Mouse (Mus musculus): Measurements from ENCODE around the gene Scrn3.

Gene Scrn3

GRCm38 (mm10) chr2:73274119-73274920 lies 38.1 kb upstream of the Scrn3 start:
- no peak for DNase-seq (ENCODE audit: extremely low read depth, low read depth, low spot score)

- DNase-seq (ENCODE audit: extremely low read depth, low read depth, low spot score): no peak
Measured at GRCm38 (mm10) chr2:73275261-73276040, 37.0 kb upstream of the Scrn3 start.

- DNase-seq (ENCODE audit: extremely low read depth, low read depth, low spot score): no peak
Measured at GRCm38 (mm10) chr2:73276141-73276571, 36.2 kb upstream of the Scrn3 start.

- DNase-seq (ENCODE audit: extremely low read depth, low read depth, low spot score): no peak
Measured at GRCm38 (mm10) chr2:73277021-73277708, 35.2 kb upstream of the Scrn3 start.

- DNase-seq (ENCODE audit: extremely low read depth, low read depth, low spot score): no peak
Measured at GRCm38 (mm10) chr2:73277709-73278075, 34.7 kb upstream of the Scrn3 start.

DNA sequence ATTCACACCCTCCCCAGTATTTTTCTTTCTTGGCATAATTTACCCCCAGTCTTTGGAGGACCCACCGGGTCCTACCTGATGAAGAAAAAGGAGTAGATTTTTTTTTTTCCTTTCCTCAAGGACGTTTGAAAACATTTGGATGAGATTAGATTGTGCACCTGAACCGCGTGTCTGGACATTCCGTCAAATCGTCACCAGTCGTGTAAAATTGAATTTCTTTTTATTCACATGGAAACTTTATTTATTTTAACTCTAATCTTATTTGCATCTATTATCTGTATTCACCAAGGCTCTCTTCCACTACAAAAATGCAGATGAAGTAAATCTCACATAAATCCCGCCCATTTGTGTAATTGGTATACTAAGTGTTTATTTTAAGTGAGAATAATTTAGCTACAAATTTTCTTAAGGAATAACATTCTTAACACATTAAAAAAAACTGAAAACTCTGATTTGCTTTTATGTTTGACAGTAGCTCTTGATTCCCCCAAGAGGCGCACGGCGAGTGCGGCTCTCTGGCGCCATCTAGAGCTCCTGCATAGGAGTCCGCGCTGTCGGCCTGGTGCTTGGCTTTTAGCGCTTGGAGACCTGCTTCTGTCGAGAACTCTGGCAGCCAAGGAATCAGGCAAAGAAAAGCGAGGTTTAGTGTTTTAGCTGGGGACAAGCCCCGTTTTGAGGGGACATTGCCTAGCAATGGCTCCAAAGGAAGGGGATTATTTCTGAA lies 34.1 kb upstream of the Scrn3 start:
- DNase-seq (ENCODE audit: extremely low read depth, low read depth, low spot score): peak; percentile 7

DNA sequence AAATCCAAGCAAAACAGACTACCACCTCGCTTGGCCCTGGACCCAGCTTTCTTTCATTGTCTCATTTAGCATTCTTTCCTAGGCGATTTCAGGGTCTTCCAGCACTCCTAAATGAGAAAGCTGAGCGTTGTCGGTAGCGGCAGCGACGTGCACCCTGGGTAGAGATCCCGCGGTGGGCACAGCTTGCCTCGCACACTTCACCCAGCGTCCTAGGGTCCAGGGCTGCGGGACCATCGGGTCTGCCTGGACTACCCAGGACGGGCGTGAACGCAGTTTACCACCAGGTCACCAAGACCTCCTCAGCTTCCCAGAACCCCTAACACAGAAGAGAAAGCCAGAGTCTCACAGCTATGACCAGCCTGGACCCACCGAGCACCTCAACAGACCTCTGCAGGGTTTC lies 33.5 kb upstream of the Scrn3 start:
- no peak for DNase-seq (ENCODE audit: extremely low read depth, low read depth, low spot score)

DNA sequence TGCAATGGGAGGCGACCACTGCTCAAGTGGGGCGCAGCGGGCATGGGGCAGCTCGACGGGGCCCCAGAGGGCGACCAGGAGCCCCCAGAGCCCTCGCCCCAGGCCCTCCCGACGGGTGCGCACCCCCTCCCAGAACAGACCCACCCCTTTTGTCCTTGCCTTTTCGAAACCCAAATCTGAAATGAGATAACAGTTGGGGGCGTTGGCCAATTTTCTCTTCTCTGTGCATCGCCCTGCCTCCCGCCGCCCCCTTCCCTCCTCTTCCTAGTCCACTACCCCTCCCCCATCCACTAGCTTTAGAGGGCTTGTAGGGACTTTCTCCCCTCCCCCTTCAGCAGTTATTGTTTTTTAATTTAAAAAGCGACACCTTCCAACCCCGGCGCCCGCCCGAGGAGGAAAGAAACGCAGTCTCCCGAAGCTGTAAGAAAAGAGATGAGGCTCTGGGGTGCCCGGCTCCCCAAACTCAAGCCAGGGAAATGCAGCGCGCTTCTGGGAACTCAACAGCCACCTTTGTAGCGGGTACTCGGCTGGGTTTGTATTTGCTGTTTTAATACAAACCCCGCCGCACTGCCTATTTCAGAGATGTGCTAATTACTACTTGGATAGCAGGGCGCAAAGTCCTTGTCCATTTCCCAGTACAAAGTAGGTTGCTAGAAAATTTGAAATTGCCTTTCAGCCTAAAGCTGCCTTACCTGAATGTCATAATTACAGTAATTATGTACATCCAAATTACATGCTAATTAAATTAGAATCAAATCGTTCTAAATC lies 32.9 kb upstream of the Scrn3 start:
- DNase-seq (ENCODE audit: extremely low read depth, low read depth, low spot score): no peak

- DNase-seq (ENCODE audit: extremely low read depth, low read depth, low spot score): no peak
Measured at GRCm38 (mm10) chr2:73280356-73281047, 31.9 kb upstream of the Scrn3 start.

- no peak for DNase-seq (ENCODE audit: extremely low read depth, low read depth, low spot score)
Measured at GRCm38 (mm10) chr2:73281048-73281661, 31.2 kb upstream of the Scrn3 start.

DNA sequence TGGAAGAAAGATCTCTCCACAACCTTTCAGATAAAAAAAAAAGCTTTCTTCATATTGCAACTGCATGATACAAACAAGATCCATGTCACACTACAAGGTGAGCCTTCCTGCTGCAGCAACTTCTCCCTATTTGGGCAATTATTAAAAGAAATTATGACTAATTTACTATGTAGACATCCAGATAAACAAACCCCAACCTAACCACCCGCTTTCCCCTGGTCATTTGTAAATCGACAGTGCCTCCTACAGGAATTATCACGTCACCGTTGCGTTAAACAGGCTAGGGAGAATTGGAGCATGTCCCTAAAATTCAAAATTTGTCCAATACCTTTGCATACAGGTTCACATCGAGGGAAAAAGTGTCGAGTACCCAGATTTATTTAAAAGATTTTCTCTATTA lies 30.7 kb upstream of the Scrn3 start:
- no peak for DNase-seq (ENCODE audit: extremely low read depth, low read depth, low spot score)

DNA sequence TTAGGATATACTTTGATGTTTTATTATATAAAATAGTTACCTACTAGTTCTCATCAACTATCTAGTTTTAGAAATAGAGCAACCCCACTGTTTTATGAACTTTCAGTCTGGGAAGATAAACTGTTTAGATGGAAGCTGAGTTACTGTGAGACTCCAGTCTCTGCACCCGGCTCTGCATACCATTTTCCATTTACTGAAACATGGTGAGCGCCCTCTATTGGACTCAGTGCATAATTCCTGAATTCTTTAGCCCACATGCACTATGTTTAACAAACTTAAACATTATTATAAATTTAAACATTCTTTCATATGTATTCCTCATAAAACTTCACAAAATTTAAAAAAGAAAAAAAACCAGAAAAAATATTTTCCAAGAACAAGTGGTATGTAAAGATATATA lies 26.8 kb upstream of the Scrn3 start:
- no peak for DNase-seq (ENCODE audit: extremely low read depth, low read depth, low spot score)

- DNase-seq (ENCODE audit: extremely low read depth, low read depth, low spot score): no peak
Measured at GRCm38 (mm10) chr2:73291130-73291529, 21.3 kb upstream of the Scrn3 start.

DNA sequence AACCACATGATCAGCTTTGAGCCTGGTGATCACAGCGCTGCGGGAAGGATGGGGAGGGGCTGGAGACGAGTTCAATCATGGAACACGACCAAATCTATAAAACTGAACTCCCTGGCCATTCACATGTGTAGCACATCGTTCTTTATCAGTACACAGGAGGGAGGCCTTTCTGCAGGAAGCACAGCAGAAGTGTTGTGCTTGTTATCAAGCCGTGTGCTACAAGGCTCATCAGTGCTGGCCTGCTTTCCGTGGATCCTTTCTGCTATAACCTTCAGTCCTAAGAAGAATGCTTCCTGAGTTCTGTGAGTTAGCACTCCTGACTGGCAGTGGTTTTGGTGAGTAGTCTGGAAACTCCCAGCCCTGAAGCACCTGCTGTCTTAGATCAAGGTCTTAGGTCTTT lies 17.4 kb upstream of the Scrn3 start:
- no peak for DNase-seq (ENCODE audit: extremely low read depth, low read depth, low spot score)

DNA sequence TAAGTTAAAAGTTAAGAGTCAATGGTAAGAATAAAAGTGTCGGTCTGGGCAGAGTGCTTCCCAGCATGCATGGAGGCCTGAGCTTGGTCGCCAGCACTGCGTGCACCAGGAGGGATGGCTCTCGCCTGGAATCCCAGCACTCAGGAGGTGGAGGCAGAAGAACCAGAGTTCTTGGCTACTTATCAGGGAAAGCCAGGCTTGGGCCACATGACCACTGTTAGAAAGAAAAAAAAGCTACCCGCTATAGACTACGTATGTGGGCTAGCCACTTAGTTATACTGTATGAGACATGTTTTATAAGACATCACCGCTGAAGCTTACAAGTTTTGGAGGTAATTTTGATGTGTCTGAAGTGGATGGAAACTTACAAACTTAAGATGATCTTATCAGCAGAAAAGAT lies 14.2 kb upstream of the Scrn3 start:
- no peak for DNase-seq (ENCODE audit: extremely low read depth, low read depth, low spot score)

DNA sequence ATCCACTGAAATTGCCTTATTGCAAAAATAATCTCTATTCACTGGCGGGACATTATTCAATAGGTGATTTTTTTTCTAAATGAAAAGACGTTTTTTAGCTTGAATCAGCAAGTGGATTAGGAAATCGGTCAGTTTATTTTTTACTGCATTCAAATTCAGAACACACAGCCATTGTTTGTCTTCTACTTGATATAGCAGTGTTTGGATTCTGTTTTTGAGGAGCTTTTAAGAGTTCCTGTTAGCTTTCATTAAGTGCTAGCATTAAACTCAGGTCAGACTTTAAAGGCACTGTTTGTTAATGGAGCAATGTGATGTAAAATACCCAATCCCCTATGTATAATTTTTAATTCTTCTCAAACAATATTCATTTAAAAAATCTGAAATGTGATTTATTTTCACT lies 13.6 kb upstream of the Scrn3 start:
- DNase-seq (ENCODE audit: extremely low read depth, low read depth, low spot score): no peak

GRCm38 (mm10) chr2:73301979-73302378 lies 10.4 kb upstream of the Scrn3 start:
- no peak for DNase-seq (ENCODE audit: extremely low read depth, low read depth, low spot score)

DNA sequence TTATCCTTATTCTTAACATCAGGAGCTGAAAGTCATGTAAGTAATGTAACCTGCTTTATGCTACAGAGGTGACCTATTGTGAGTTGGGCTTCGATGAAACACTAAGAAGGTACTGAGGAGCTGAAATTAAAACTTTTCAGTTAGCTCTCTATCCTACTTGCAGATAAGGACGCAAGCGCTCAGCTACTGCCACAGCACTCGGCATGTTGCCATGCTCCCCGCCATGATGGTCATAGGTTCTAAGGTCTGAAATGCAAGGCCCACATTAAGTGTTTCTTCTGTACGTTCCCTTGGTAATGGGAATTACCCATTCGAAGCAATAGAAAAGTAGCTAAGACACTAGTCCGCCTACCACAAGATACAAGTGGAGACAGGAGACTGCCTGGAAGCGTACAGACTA lies 9.7 kb upstream of the Scrn3 start:
- DNase-seq (ENCODE audit: extremely low read depth, low read depth, low spot score): no peak

DNA sequence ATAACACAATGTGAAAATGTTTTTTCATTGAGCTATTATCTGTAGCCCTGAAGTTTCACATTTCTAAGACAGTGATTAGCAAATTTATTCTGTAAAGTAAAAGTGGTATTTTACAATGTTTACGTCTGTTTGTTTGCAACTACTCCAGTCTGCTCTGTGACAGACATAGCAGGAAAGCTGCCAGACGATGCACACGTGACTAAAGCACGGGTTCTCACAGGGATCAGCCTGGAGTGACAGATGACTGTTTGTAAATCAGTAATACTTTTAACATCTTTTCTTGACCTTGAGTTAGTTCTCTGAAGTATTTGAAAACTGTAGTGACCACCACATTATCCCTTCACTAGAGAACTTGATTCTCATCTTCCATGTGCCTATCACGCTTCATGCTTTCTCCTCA lies 7.9 kb upstream of the Scrn3 start:
- no peak for DNase-seq (ENCODE audit: extremely low read depth, low read depth, low spot score)

All from fat pad, adult 2 months (tissue).